Mouse (Mus musculus) lung, postnatal 0 days (tissue): ENCODE data around the gene Cd80.

ENCODE experiments used
- CTCF ChIP-seq: IDR thresholded peaks from 2 replicates; pipeline ENCODE4 v1.5.1; 2016; ENCODE audit warnings: antibody characterized with exemption, mild to moderate bottlenecking
- EP300 ChIP-seq: IDR thresholded peaks from 2 replicates; pipeline ENCODE4 v1.6.1; 2016; ENCODE audit warnings: antibody characterized with exemption, mild to moderate bottlenecking, control low read depth

GRCm38 (mm10) chr16:38455511-38456418 lies at the start of gene Cd80:
- no peak for TF ChIP-seq CTCF
- TF ChIP-seq EP300, result no peak
